Mouse (Mus musculus): ENCODE measurements around the gene E2f7. TPM values are rescaled to one million over a fixed set of nuclear protein-coding genes. Genes with fewer than 3 reads are reported as not detected.

Gene E2f7
- 1 to 10 TPM; 1.5 to 3.2 TPM for polyA plus RNA-seq (2017; shearing (Covaris generic))

DNA sequence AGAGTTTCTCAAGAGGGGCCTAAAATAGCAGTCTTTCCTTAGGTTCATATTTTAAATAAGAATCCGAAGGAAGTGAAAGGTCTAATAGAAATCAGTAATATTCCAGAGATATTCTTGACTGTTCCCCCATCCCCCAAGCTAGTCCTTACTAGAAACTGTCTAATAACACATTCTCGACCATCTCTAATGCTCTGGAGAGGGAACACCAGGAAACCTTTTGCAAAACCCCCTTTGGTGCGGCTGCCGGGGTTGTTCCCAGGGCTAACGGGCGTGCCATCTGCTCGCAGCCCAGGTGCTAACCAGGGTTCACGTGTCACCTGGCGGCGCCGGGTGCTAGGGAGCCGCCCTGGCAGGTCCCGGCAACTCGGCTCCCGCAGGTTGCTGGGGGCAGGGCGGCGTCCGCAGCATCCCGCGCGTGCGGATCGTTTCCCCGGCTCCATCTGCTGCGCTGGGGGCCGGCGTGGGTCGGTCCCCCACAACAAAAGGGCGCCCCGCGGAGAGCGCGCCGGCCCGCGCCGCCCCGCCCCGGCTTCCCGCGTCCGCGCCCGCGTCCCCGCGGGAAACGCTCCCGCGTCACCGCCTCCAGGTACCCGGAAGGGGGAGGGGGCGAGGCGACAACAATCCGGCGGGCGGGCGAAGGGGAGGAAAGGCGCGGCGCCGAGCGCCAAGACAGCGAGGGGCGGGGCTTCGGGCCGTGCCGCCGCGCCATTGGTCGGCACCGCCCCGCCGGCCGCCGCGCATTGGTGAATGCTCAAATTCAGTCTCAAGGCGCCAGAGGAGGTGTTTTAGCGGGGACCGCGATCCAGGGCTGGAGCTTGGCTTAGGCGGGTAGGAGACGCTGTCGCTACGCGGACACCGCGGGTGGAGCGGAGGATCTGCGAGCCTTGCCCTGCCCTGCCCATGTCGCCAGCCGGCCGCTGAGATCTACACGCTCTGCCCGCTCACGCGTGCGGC lies at the start of gene E2f7:
TSS of gene E2f7 (plus strand) at position 754 of the 954 bp plus-strand sequence.
- ATAC-seq = peak; percentile 95

DNA sequence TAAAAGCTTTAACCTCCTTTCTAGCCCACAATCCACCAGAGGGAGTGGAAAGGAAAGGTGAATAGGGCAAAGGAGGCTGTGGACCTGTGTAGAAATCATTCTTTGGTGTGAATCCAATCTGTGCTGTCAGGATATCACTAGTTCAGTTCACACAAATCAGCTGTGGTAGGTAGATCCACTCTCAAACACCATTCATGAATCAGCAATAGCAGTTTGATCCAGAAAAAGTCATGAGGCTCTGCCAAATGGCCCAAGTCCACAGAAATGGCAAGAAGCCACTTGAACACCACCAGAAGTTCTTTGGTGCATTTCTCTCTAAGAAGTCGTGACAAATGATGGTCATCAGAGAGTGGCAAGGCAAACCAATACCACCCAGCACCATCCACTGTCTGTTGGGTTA lies 44.0 kb upstream of the E2f7 start:
- ATAC-seq = no peak

DNA sequence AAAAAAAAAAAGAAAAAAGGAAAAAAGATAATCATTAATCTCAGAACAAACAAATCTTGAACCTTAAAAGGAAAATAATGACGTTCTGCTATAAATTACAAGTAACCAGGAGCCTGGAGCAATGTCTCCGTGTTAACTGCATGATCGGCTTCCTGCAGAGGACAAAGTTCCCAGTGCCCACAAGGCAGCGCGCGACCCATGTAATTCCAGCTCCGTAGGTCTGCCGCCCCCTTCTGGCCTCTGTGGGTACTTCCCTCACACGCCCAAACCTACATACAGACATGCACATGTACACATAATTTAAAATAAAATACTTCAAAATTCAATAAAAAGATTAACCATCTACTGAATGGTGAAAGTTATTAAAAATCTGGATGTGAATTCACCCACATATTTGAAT lies 39.6 kb upstream of the E2f7 start:
- no peak for ATAC-seq

DNA sequence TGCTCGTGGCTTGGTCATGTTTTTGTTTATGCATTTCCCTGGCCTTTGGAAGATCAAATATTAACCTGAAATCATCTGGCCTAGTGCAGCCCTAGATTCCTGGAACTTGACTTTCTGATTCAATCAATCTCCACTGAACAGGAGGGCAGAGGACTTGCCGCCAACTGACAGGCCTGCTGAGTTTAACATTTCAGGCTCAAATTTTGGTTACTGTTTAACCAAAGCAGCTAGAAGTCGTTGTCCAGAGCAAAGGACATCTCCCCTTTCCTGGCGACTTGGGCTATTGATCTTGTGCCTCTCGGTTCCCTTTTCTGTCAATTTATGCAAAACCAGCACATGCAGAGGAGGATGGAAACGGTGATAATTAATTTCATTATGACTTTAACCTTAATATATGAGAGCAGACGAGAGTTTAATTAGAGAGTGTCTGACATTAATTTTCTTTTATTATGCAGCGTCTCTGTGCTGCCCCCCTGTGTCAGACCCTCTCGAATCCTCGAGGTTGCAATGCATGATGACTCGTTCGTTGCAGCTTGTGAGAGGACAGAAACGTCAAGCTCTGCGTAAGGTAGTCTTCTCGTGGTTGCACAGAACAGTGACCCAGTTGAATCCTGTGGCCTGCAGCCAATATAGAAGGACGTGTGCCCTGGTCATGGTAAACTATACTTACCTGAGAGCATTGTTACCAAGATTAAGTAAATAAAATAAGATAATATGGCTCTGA lies 37.7 kb upstream of the E2f7 start:
- no peak for ATAC-seq

DNA sequence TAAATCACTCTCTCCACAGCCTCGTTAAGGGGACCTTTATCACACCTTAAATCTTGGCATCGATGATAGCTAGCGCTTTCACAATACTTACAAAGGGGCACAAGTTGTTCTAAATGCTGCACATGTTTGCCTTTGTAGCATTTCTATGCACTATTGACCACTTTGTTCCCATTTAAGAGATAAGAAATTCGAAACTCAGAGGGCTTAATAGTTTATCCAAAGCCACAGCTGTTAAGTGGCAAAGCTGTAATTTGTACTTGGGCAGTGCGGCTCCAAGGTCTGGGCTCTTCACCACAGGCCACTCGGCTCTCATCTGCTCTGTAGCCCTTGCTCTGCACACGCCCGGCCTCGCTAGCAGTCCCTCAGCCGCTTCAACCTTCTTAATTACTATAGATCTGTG lies 28.4 kb upstream of the E2f7 start:
- no peak for ATAC-seq

DNA sequence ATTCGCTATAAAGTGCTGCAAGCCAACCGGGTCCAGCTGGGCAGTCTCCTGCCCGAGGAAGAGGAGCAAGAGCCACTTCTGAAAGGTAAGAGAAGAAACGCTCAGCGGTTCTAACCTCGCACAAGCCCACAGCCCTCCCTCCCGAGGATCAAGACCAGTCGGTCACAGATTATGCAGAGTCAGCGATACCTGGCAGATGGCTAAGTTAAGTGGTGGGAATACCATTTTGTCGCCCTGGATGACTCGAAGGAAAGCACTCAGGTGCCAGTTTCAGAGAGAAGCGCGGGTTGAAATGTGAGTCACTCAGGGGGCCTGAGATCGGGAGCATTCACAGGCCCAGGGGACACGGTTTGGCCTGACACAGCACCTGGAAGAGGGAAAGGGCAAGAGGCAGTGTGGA lies 18.8 kb upstream of the E2f7 start:
- no peak for ATAC-seq

DNA sequence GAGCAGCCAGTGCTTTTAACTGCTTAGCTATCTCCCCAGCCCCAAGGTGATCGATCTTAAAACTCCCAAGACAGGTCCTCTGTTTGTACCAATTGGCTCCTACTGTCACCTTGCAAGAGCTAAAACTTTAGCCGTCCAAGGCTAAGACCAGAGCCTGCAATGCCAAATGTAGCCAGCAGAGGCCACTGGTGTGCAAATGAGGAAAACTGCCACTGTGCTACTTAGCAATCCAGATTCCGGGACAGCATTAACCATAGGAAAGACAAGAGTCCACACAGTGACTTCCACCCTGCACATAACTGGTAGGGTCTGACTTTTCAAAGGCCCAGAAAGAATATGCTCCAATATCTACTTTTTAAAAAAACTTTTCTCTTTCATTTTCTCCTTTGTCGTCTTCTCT lies 17.4 kb upstream of the E2f7 start:
- peak; percentile 84 for ATAC-seq

DNA sequence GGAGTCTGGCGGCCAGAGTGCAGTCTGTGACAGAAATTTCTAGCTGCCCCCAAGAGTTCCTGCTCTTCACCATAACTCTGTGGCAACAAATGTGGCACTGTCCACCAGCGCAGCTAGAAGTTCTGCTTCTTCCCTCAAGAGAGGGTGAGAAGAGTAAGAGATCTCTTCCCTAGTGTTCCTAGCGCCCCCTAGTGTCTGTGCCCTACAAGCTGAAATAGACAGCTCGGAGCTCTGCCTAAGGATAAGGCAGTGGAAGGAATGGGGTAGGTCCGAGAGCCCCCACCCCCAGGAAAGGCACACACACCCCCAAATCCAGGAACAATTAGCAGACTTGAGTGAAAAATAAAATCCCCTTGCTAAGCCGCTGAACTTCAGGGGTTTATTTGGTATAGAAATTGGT lies 11.9 kb upstream of the E2f7 start:
- peak; percentile 80 for ATAC-seq

DNA sequence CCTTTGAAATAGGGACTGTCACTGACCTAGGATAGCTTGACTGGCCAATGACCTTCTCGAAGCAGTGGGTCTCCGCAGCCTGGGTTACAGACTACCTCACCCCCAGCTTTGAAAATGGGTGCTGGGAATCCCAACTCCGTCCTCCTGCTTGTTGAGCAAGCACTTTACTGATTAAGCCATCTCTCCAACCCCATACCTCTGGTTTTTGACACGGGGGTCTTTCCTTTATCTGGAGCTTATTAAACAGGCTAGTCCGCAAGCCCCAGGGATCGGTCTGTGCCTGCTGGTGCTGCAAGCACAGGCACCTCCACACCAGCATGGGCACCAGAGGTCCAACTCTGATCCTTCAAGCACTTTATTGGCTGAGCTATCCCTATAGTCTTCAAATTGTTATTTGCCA lies 1.5 kb upstream of the E2f7 start:
- no peak for ATAC-seq

DNA sequence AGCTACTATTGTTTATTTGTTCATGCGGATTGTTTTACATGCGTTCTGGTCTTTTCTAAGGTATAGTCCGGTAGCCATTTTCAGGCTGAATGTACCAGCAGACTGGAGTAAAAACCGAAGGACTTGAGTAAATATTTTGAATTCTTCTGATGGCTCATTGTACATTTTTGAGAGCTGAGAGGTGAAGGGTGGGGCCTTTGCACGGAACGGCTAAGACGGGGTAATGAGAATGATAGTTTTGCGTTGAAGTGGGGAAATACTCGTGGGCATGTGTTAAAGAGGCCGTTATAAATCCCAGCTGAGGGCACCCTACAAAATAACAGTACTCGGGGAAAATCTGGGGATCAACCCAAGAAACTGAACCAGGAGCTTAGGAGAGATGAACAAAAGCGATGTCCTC lies 1.1 kb upstream of the E2f7 start:
- no peak for ATAC-seq

DNA sequence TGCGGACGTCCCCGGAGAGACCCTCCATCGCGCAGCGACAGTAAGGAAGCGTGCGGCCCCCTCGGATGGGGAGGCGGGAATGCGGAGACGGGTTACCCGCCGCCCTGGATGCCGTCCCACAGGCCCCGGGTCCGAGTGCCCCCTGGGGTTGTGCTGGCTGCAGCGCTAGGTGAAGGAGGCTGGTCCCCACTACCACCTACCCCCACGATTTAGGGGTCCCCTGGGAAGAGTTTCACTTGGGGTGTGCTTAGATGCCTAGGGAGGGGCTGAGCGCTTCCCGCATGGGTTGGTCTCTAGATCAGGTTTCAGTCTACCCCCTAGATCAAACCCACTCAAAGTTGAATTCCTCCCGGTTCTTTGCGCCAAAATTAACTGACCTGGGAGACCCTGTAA lies 397 bp downstream of the E2f7 start:
- no peak for ATAC-seq

DNA sequence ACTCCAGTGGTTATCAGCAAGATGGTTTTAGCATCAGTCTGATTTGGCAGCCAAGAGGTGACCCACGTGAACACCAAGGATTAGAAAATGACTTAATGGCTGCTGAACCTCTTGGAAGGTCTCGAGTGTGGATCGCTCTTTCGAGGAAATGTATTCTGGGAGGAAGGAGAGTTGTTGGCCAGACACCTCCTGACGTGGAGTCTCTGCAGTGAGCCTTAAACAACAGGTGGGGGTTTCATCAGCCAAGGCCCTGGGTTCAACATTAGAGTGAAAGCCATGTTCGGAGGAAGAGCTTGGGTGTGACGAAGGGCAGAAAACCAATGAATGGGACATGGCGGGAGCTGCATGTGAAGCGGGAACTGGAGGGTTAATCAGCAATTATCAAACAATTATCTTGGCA lies 3.8 kb downstream of the E2f7 start:
- no peak for ATAC-seq

DNA sequence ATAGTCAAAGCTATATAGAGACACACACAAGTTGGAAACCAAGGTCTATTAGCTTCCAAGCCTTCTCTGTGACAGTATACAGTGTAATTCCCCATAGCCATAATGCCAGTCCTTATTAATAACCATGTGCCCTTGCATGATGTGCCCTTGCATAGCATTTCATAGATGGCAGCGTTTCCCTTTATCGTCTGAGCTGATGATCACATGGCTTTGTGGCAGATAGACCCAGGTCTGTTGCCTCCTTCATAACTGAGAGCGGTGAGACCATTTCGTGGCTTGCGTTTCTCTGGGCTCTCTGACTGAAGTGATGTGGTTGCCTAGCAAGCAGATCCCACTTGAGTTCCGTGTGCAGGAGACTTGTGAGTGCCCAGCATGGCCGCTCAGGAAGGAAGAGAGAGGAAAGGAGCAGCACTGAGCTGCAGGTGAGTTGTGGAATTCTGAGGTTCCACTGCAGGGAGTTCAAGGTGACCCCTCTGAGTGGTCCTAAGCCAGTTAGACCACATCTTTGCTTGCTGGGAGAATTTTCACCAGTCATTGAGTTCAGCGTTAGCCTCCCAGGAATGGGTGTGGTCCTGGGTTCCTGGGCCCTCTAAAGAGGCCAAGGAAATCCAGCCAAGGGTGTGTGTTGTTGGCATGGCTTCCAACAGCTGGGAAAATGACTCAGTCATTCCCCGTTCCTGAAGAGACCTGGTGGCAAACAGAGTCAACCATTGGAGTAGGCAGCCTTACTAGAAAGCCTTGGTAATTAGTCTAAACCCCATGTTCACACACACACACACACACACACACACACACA lies 4.5 kb downstream of the E2f7 start:
- ATAC-seq = no peak

DNA sequence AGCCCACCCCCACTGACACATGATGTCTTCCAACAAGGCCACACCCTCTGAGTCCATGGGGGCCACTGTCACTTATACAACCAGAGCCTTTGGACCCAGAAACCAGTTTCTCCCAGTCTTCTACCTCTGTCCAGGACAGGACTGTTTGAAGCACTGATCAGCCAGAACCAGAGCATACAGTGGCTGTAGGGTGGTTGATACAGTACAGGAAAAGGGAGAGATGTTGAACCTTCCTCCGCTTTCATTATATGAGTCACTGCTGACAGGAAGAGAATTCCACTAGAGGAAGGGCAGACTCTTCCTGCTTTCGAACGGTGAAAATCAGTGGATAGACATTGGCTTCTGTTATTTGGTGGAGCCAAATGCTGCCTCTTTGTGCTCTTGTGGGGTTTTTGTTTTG lies 7.6 kb downstream of the E2f7 start:
- ATAC-seq = no peak

DNA sequence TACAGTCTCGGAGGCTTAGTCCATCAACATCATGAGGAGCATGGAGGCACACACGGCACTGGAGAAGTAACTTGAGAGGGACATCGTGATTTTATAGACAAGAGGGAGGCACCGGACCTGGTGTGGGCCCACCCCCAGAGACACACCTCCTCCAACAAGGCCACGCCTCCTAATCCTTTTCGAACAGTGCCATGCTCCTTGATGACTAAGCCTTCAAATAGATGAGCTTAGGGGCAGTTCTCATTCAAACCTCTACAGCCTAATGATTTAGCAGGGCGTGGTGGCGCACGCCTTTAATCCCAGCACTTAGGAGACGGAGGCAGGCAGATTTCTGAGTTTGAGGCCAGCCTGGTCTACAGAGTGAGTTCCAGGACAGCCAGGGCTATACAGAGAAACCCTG lies 10.3 kb downstream of the E2f7 start:
- no peak for ATAC-seq

DNA sequence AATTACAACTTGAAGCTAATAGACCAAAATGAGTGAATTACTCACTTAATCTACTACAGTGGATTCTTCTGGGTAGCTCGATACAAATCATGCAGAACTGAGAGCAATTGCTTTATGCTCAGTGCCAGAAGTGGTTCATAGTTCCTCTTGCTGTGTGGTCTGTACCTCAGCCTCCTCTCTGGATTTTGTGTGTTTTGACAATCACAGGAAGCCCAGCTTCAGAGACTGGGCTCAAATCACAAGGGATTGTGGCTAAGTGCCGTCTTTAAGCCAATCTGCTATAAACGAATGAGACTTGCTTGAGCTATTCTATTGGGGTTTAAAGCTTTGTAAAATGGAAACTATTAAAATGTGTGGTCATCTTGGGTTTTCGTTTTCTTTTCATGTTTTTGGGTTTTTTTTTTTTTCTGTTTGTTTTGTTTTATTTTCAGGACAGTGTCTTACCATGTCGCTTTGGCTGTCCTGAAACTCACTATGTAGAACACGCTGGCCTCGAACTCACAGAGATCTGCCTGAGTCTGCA lies 11.1 kb downstream of the E2f7 start:
- ATAC-seq = no peak

DNA sequence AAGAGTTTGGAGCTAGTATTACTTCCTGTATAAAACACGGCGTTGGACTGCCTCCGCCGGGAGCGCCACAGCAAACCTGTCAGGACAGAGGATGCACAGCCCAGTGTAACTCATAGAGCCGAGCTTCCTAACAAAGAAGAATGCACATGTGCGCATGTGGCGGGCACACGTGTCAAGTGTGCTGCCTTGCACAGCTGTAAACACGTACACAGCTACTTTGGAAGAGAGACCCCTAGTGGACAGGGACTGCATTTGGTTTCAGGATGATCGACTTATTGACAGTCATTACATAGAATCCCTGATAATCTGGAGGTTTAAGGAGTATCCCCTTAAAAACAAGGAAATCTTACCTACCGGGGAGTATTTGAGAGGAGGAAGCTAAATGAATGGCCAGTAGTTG lies 15.3 kb downstream of the E2f7 start:
- peak; percentile 84 for ATAC-seq

DNA sequence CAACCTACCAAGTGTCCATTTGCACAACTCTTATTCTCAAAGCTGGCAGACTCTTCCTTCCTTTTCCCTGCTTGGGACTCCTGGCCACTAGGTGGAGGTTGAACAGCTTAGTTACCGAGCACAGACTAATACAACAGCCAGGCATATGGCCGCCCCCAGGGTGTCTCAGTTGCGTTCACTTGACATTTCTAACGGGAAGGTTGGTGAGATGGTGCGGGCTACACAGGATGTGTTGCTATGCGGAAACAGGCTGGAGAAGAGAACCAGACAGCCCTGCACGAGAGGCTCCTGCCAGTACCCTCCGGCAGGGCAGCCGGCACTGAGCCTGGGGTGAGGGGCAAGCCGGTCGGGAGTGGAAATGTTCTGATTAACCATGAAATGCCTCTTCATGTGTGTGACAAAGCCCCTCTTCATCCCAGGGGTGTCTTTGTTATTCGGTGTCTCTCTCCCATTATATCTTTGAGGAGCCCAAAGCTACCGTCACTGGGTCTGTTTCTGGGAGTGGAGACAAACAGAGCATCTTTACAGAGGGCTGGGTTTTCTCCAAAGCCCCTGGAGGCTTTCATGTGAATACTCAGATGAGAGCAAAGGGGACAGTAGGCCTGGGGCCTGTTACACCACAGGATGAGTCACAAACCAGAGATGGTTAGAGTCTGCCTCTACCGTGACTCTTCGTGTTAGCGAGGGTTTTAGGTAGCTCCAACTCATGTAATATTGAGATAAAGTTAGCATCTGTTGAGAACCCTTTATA lies 17.1 kb downstream of the E2f7 start:
- no peak for ATAC-seq

DNA sequence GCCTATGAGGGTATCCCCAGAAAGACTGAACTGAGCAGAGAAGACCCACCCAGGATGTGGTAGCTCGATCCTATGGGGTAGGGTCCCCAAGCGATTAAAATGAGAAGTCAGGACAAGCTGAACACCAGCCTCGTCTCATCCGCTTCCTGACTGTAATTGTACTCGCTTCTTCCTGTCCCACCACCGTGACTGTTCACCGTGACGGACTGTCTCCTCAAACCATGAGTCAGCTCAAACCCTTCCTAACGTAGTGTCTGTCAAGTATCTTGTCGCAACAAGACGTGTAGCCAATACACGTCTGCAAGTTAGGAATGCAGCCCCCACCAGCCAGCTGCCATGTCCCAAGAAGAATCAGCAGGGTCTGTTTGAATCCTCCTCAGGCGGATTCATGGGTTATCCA lies 18.2 kb downstream of the E2f7 start:
- no peak for ATAC-seq

DNA sequence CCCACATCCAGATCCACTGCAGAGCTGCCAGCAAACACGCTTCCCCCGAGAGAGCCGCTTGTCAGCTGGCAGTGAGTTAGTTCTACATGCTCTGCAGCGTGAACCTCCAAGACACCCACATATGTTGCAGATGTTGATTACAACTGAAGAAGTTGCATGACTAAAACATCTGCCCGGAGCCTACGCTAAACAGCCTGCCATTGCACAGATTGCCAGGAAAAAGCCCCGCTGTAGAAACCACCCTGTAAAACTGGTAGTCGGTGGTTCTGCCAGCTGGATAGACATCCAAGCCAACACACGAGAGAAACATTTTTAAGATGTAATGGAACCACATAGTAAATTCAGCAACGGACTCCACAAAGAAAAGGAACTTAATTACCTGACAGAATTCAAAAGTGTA lies 24.3 kb downstream of the E2f7 start:
- ATAC-seq = no peak

DNA sequence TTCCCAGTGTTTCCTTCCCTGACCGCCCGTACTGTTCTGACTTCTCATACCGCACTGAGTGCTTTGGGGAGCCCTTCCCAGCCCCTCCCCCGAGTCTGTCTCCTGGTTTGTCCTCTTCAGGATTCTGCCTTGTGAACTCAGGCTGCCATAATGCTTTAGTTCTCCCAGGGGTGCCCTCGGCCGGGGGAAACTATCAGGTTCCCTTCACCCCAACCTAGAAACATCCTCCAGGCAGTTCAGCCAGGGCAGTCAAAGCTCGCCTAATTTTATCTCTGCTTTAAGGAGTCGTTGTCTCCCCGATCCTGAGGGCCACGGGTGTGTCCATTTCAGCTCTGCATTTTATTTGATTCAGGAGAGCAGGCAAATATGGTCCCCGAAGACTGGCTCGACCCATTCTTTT lies 28.0 kb downstream of the E2f7 start:
- ATAC-seq = no peak

DNA sequence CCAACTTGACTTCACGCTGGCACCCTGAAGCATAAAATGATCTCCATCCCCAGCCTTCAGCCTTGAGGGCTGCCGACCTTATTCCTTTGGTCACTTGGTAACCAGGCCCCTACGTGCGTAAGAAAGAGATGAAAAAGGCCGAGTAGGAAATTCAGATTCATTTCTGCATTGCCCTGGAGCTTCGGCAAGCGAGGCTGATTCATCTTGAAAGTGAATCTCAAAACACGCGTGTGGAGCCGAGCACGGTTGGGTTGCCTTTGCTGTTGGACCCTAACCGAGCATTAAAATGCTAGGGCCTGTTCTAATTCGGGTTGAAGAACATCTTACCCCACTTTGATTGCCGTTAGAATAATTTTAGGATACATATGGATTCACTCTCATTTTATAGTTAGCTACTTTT lies 28.6 kb downstream of the E2f7 start:
- ATAC-seq = no peak
